Mouse (Mus musculus) forebrain, embryonic 14.5 days (tissue): Measurements from ENCODE around the gene Prkaa2. TPM values are rescaled to one million over a fixed set of nuclear protein-coding genes. Genes with fewer than 3 reads are reported as not detected.

ENCODE experiments used
- ATAC-seq: fragments of 200-750 bp; cut with Nextera tagmentation; 2 replicates; pipeline ENCODE4 v1.8.0; 2017; ENCODE audit warnings: mild to moderate bottlenecking, moderate library complexity
- DNase-seq: peaks from one replicate; pipeline ENCODE4 v3.0.0-alpha.2; 2015; ENCODE audit warnings: low spot score
- H3K27ac ChIP-seq: fragments of 300-500 bp; sonication (generic); 2 replicates; pipeline ENCODE4 v1.5.1; 2014; ENCODE audit warnings: low read depth, mild to moderate bottlenecking, control low read depth, low read length, moderate library complexity
- H3K27me3 ChIP-seq: fragments of 300-500 bp; sonication (generic); replicated peaks from 2 replicates; pipeline ENCODE4 v1.6.1; 2014; ENCODE audit warnings: low read length, control low read depth, mixed read lengths; ENCODE audit not compliant: control insufficient read depth, insufficient read depth
- H3K36me3 ChIP-seq: fragments of 300-500 bp; sonication (generic); 2 replicates; pipeline ENCODE4 v1.6.1; 2014; ENCODE audit warnings: low read length, control low read depth; ENCODE audit not compliant: control insufficient read depth, insufficient read depth
- H3K4me1 ChIP-seq: fragments of 300-500 bp; sonication (generic); 2 replicates; pipeline ENCODE4 v1.6.1; 2014; ENCODE audit warnings: antibody characterized with exemption, low read length, control low read depth; ENCODE audit not compliant: control insufficient read depth, insufficient read depth
- H3K4me2 ChIP-seq: fragments of 300-500 bp; sonication (generic); 2 replicates; pipeline ENCODE4 v1.6.1; 2014; ENCODE audit warnings: mild to moderate bottlenecking, control low read depth, low read length
- H3K4me3 ChIP-seq: fragments of 300-500 bp; sonication (generic); 2 replicates; pipeline ENCODE4 v1.5.1; 2014; ENCODE audit warnings: low read depth, low read length, control low read depth
- H3K9ac ChIP-seq: fragments of 300-500 bp; sonication (generic); 2 replicates; pipeline ENCODE4 v1.6.1; 2014; ENCODE audit warnings: mild to moderate bottlenecking, low read length, control low read depth, moderate library complexity
- H3K9me3 ChIP-seq: fragments of 300-500 bp; sonication (generic); replicated peaks from 2 replicates; pipeline ENCODE4 v1.6.1; 2016; ENCODE audit warnings: low read length, control low read depth, mixed read lengths; ENCODE audit not compliant: control insufficient read depth
- WGBS: fragments of 180-500 bp; shearing (Covaris S2); extraction: QIAGEN DNeasy Blood & Tissue Kit; methylation state at CpG from one replicate; pipeline ENCODE4 v1.1.7; 2014; 5-methylcytosine and 5-hydroxymethylcytosine counted together
- polyA plus RNA-seq: library from polyadenylated mRNA; unstranded; fragments of >200 nt; fragmentation: Nextera tagmentation; extraction: Ambion mirVana; gene quantifications from 2 replicates; pipeline ENCODE4 v1.2.1, GENCODE M21; 2014

Prkaa2 gene
- polyA plus RNA-seq = 9.8 and 12.8 TPM in 2 replicates

- Histone ChIP-seq H3K4me1 (peaks cover 10% of the 10 kb centered on the region), H3K27me3 (0 out of 2 replicates have a peak, but pooled peaks cover 2% of the 10 kb centered on the region), H3K9me3 (no peaks in the 10 kb centered on the region), H3K4me2 (peak within 1 kb of the TSS; percentile 88), H3K36me3 (no peaks in the 10 kb centered on the region), H3K9ac (peak within 1 kb of the TSS; percentile 87), H3K4me3 (peak within 1 kb of the TSS; percentile 67), H3K27ac (peak within 1 kb of the TSS; percentile 68)
- ATAC-seq = peak; percentile 95
- DNase-seq = peak; percentile 76
- WGBS = under 1% methylated on average over 71 of the region's 80 CpGs
Measured at GRCm38 (mm10) chr4:105109199-105109989, at the start of gene Prkaa2. Gene Prkaa2 (minus strand): TSS chr4:105109890.

- no peak for DNase-seq
- peak overlapping the region; percentile 88 for H3K4me3 ChIP-seq
- no peaks in the 10 kb centered on the region for H3K27me3 ChIP-seq
- H3K9ac ChIP-seq = peak overlapping the region; percentile 95
- H3K4me1 ChIP-seq = peaks cover 6% of the 10 kb centered on the region; the same call in 1 of the 2 replicates
- H3K36me3 ChIP-seq = peaks cover 12% of the 10 kb centered on the region; the same call in 1 of the 2 replicates
- ATAC-seq = no peak
- 8% methylated on average over 6 of the region's 6 CpGs for WGBS
- no peaks in the 10 kb centered on the region for H3K9me3 ChIP-seq
- H3K4me2 ChIP-seq = peak overlapping the region; percentile 67
- H3K27ac ChIP-seq = no peak overlapping the region
Measured at GRCm38 (mm10) chr4:105159531-105159870, 49.8 kb upstream of the Prkaa2 start.

- H3K27me3 ChIP-seq = no peaks in the 10 kb centered on the region
- H3K27ac ChIP-seq = peak overlapping the region; percentile 93; the same call in 1 of the 2 replicates
- H3K9me3 ChIP-seq = no peaks in the 10 kb centered on the region
- under 1% methylated on average over 18 of the region's 18 CpGs for WGBS
- H3K4me3 ChIP-seq = peak overlapping the region; percentile 88
- peaks cover 11% of the 10 kb centered on the region; the same call in 1 of the 2 replicates for H3K36me3 ChIP-seq
- H3K9ac ChIP-seq = peak overlapping the region; percentile 95
- peaks cover 6% of the 10 kb centered on the region; the same call in 1 of the 2 replicates for H3K4me1 ChIP-seq
- peak; percentile 71 for DNase-seq
- H3K4me2 ChIP-seq = peak overlapping the region; percentile 67
- ATAC-seq = no peak
Measured at GRCm38 (mm10) chr4:105158651-105159530, 49.2 kb upstream of the Prkaa2 start.

GRCm38 (mm10) chr4:105158169-105158555 is 48.5 kb upstream of the Prkaa2 start:
- no peaks in the 10 kb centered on the region for H3K9me3 ChIP-seq
- WGBS = under 1% methylated on average over 26 of the region's 26 CpGs
- H3K27ac ChIP-seq = peak overlapping the region; percentile 93
- H3K4me3 ChIP-seq = peak overlapping the region; percentile 88
- H3K4me2 ChIP-seq = peak overlapping the region; percentile 67
- H3K4me1 ChIP-seq = peaks cover 6% of the 10 kb centered on the region; the same call in 1 of the 2 replicates
- ATAC-seq (peak; percentile 67), DNase-seq (peak; percentile 85)
- H3K36me3 ChIP-seq = 0 out of 2 replicates have a peak, but pooled peaks cover 8% of the 10 kb centered on the region
- H3K9ac ChIP-seq = peak overlapping the region; percentile 95
- H3K27me3 ChIP-seq = no peaks in the 10 kb centered on the region

GRCm38 (mm10) chr4:105157276-105158168 is 47.8 kb upstream of the Prkaa2 start, which contains the start of gene Plpp3:
Gene Plpp3 (plus strand): TSS chr4:105157347.
- peak; percentile 95 for DNase-seq
- Histone ChIP-seq H3K36me3 (0 out of 2 replicates have a peak, but pooled peaks cover 8% of the 10 kb centered on the region), H3K4me1 (peaks cover 4% of the 10 kb centered on the region; the same call in 1 of the 2 replicates), H3K27me3 (no peaks in the 10 kb centered on the region), H3K27ac (peak within 1 kb of the TSS; percentile 93), H3K9ac (peak within 1 kb of the TSS; percentile 95), H3K9me3 (no peaks in the 10 kb centered on the region), H3K4me2 (peak within 1 kb of the TSS; percentile 67), H3K4me3 (peak within 1 kb of the TSS; percentile 88)
- under 1% methylated on average over 68 of the region's 77 CpGs for WGBS
- ATAC-seq = peak; percentile 87

- peak overlapping the region; percentile 95; the same call in 1 of the 2 replicates for H3K9ac ChIP-seq
- 0% methylated on average over 4 of the region's 4 CpGs for WGBS
- peak overlapping the region; percentile 67 for H3K4me2 ChIP-seq
- H3K36me3 ChIP-seq = 0 out of 2 replicates have a peak, but pooled peaks cover 5% of the 10 kb centered on the region
- no peaks in the 10 kb centered on the region for H3K9me3 ChIP-seq
- peak overlapping the region; percentile 88 for H3K4me3 ChIP-seq
- H3K27ac ChIP-seq = peak overlapping the region; percentile 93; the same call in 1 of the 2 replicates
- H3K27me3 ChIP-seq = no peaks in the 10 kb centered on the region
- H3K4me1 ChIP-seq = peaks cover 3% of the 10 kb centered on the region; the same call in 1 of the 2 replicates
- DNase-seq (no peak), ATAC-seq (no peak; the same call in 1 of the 2 replicates)
Measured at GRCm38 (mm10) chr4:105156955-105157275, 47.2 kb upstream of the Prkaa2 start.

GRCm38 (mm10) chr4:105156281-105156680 is 46.6 kb upstream of the Prkaa2 start:
- no peaks in the 10 kb centered on the region for H3K4me1 ChIP-seq
- no peak for ATAC-seq
- H3K4me3 ChIP-seq = no peak overlapping the region
- WGBS = 78% methylated on average over 7 of the region's 7 CpGs
- no peak overlapping the region for H3K27ac ChIP-seq
- no peaks in the 10 kb centered on the region for H3K36me3 ChIP-seq
- H3K27me3 ChIP-seq = no peaks in the 10 kb centered on the region
- no peak overlapping the region for H3K4me2 ChIP-seq
- DNase-seq = no peak
- H3K9ac ChIP-seq = no peak overlapping the region
- H3K9me3 ChIP-seq = no peaks in the 10 kb centered on the region

GRCm38 (mm10) chr4:105153227-105153626 is 43.5 kb upstream of the Prkaa2 start:
- WGBS = 86% methylated on average over 3 of the region's 3 CpGs
- Histone ChIP-seq H3K9me3 (no peaks in the 10 kb centered on the region), H3K4me2 (no peak overlapping the region), H3K27me3 (no peaks in the 10 kb centered on the region), H3K4me3 (no peak overlapping the region), H3K27ac (no peak overlapping the region), H3K9ac (no peak overlapping the region), H3K36me3 (no peaks in the 10 kb centered on the region), H3K4me1 (no peaks in the 10 kb centered on the region)
- DNase-seq (no peak), ATAC-seq (no peak)
